Mouse (Mus musculus) heart, adult 2 months (tissue): ENCODE results near the gene Rrnad1. TPM values are rescaled to one million over a fixed set of nuclear protein-coding genes. Genes with fewer than 3 reads are reported as not detected.

Experiments
- DNase-seq, 2 experiments: peaks; one replicate each; pipeline ENCODE4 v3.0.0; 2021
- H3K27ac ChIP-seq: fragments of 200-600 bp; 2 replicates; pipeline ENCODE4 v1.8.1; 2022
- H3K27me3 ChIP-seq: fragments of 200-500 bp; 2 replicates; pipeline ENCODE4 v1.6.1; 2012; ENCODE audit warnings: mild to moderate bottlenecking, low read length, inconsistent platforms, mixed read lengths; ENCODE audit not compliant: control insufficient read depth, insufficient read depth
- H3K36me3 ChIP-seq: fragments of 200-500 bp; 2 replicates; pipeline ENCODE4 v1.6.1; 2012; ENCODE audit warnings: low read length, inconsistent platforms; ENCODE audit not compliant: control insufficient read depth, insufficient read depth
- H3K4me1 ChIP-seq: fragments of 200-500 bp; 2 replicates; pipeline ENCODE4 v1.6.1; 2011; ENCODE audit warnings: low read length; ENCODE audit not compliant: control insufficient read depth, insufficient read depth
- H3K4me3 ChIP-seq: fragments of 200-600 bp; 2 replicates; pipeline ENCODE4 v1.8.1; 2022
- H3K79me2 ChIP-seq: fragments of 200-500 bp; replicated peaks from 2 replicates; pipeline ENCODE4 v1.6.1; 2012; ENCODE audit warnings: mild to moderate bottlenecking, inconsistent platforms, low read length, moderate library complexity, mixed read lengths; ENCODE audit not compliant: control insufficient read depth, insufficient read depth
- H3K9ac ChIP-seq: fragments of 200-500 bp; 2 replicates; pipeline ENCODE4 v1.6.1; 2012; ENCODE audit warnings: low read depth, mild to moderate bottlenecking, control low read depth, inconsistent platforms, low read length, mixed read lengths
- CTCF ChIP-seq: fragments of 200-600 bp; IDR thresholded peaks from 2 replicates; pipeline ENCODE4 v1.8.1; 2022; ENCODE audit warnings: antibody characterized with exemption, mild to moderate bottlenecking, moderate library complexity
- EP300 ChIP-seq: fragments of 200-500 bp; IDR thresholded peaks from 2 replicates; pipeline ENCODE4 v1.6.1; 2011; ENCODE audit warnings: low read depth, low read length, control low read depth; ENCODE audit not compliant: insufficient read depth
- POLR2A ChIP-seq: fragments of 200-500 bp; IDR thresholded peaks from 2 replicates; pipeline ENCODE4 v1.6.1; 2011; ENCODE audit warnings: mild to moderate bottlenecking, low read depth, low read length, control low read depth; ENCODE audit not compliant: insufficient read depth
- WGBS: fragments of 180-500 bp; shearing (Covaris S2); methylation state at CpG from one replicate; pipeline ENCODE4 v1.1.7; 2018; 5-methylcytosine and 5-hydroxymethylcytosine counted together
- intact Hi-C: fragments of 180-260 bp; cut with DNase I; formaldehyde crosslinking; loops from one replicate; pipeline ENCODE4 v1.15.1; 2025
- polyA plus RNA-seq: library from polyadenylated mRNA; depleted of rRNA; stranded (reverse); fragments of >200 nt; gene quantifications from 2 replicates; pipeline ENCODE4 v1.2.3, GENCODE M21; 2012
- total RNA-seq, 2 experiments: library from RNA; stranded (reverse); gene quantifications; 2 replicates each; pipeline ENCODE4 v1.2.3; 2021

The Rrnad1 gene
- total and polyA plus RNA-seq, 3 experiments = 4.7 to 18.7 (median 5.5) TPM

- Histone ChIP-seq H3K9ac (no peak overlapping the region), H3K27ac (no peak overlapping the region), H3K4me1 (peaks cover 1% of the 10 kb centered on the region), H3K27me3 (peaks cover 8% of the 10 kb centered on the region), H3K4me3 (no peak overlapping the region), H3K36me3 (no peaks in the 10 kb centered on the region), H3K79me2 (no peaks in the 10 kb centered on the region)
- DNase-seq = no peak
- 2% methylated on average over 5 of the region's 5 CpGs for WGBS
- TF ChIP-seq POLR2A = no peak
- no peak for TF ChIP-seq EP300
- no peak for TF ChIP-seq CTCF
- intact Hi-C loops = no loop called here
Measured at GRCm38 (mm10) chr3:87952440-87952839, 21.9 kb upstream of the Rrnad1 start.

DNA sequence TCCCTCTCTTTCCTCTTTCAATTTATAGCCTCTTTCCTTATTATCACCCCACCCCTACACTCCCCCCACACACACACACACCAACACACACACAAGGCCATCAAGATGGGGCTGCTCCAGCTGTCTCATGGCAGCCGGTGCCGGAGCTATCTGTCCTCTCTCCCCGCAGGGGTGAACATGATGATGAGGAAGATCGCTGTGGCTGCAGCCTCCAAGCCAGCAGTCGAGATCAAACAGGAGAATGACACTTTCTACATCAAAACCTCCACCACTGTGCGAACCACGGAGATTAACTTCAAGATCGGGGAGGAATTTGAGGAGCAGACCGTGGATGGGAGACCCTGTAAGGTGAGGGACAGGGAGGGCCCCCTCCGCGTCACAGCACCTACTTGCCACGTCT is 21.4 kb upstream of the Rrnad1 start:
- intact Hi-C loops = no loop called here
- TF ChIP-seq POLR2A = no peak
- no peak for TF ChIP-seq CTCF
- TF ChIP-seq EP300 = no peak
- Histone ChIP-seq H3K4me3 (no peak overlapping the region), H3K36me3 (no peaks in the 10 kb centered on the region), H3K27ac (no peak overlapping the region), H3K4me1 (peaks cover 1% of the 10 kb centered on the region), H3K27me3 (peaks cover 10% of the 10 kb centered on the region), H3K9ac (no peak overlapping the region), H3K79me2 (no peaks in the 10 kb centered on the region)
- no peak for DNase-seq
- WGBS = 15% methylated on average over 12 of the region's 12 CpGs

GRCm38 (mm10) chr3:87949955-87950515 is 19.5 kb upstream of the Rrnad1 start:
- Histone ChIP-seq H3K27me3 (peaks cover 10% of the 10 kb centered on the region), H3K79me2 (no peaks in the 10 kb centered on the region), H3K9ac (no peak overlapping the region), H3K27ac (no peak overlapping the region), H3K4me3 (no peak overlapping the region), H3K36me3 (no peaks in the 10 kb centered on the region), H3K4me1 (peaks cover 2% of the 10 kb centered on the region)
- 43% methylated on average over 13 of the region's 13 CpGs for WGBS
- DNase-seq = no peak
- intact Hi-C loops = no loop called here
- TF ChIP-seq CTCF (no peak), EP300 (no peak), POLR2A (no peak)

GRCm38 (mm10) chr3:87949266-87949954 is 18.9 kb upstream of the Rrnad1 start:
- Histone ChIP-seq H3K27ac (no peak overlapping the region), H3K79me2 (no peaks in the 10 kb centered on the region), H3K4me3 (no peak overlapping the region), H3K9ac (no peak overlapping the region), H3K36me3 (no peaks in the 10 kb centered on the region), H3K27me3 (peaks cover 10% of the 10 kb centered on the region), H3K4me1 (peaks cover 5% of the 10 kb centered on the region)
- intact Hi-C loops = no loop called here
- TF ChIP-seq EP300 = no peak
- TF ChIP-seq POLR2A = no peak
- TF ChIP-seq CTCF = no peak
- WGBS = 27% methylated on average over 16 of the region's 16 CpGs
- DNase-seq = no peak

DNA sequence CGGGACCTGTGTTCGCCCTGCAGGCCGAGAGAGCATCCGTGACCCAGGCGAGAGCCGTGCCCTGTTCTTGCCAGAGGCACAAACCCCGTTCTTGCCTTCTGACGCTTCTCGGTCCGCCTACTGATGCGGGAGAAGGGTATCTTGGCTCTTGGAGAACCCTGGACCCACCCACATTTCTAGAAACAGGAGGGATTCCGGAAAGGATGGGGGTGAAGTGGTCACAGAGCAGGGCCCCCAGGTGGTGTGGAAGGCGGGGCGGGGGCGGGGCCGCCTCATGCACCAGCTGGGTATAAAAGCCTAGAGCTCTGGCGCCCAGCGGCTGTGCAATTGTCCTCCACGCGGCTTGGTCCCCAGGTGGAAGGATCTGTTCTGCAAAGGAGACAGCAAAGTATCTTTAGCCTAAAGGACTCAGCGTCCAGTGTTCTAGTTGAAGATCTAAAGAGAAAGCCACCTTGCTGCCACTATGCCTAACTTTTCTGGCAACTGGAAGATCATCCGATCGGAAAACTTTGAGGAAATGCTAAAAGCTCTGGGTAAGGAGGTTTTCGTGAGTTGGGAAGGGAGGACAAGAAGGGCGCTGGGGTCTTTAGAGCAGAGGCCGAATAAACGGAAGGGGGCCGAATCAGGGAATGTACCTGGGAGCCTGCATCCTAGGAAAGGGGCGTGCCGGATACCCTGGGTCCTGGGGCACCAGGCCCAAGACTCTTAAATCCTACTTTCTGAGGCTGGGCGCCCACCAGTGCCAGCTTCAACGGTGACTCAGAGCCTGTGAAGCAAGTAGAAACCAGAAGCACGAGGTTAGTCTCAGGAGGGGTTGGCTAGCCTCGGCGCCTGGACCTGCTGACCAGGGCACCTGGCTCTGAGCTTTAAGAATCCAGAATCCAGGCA is 18.1 kb upstream of the Rrnad1 start, which contains the start of gene Crabp2:
Crabp2 (plus strand) TSS at position 289 of the 888 bp plus-strand sequence.
- Histone ChIP-seq H3K4me1 (peaks cover 5% of the 10 kb centered on the region), H3K9ac (no peak within 1 kb of the TSS), H3K79me2 (no peaks in the 10 kb centered on the region), H3K27me3 (peaks cover 10% of the 10 kb centered on the region), H3K36me3 (no peaks in the 10 kb centered on the region), H3K4me3 (no peak within 1 kb of the TSS), H3K27ac (no peak within 1 kb of the TSS)
- DNase-seq = no peak
- WGBS = 5% methylated on average over 35 of the region's 35 CpGs
- no peak for TF ChIP-seq POLR2A
- TF ChIP-seq CTCF = no peak
- TF ChIP-seq EP300 = no peak
- intact Hi-C loops = no loop called here

GRCm38 (mm10) chr3:87947811-87948199 is 17.3 kb upstream of the Rrnad1 start:
- Histone ChIP-seq H3K4me3 (no peak overlapping the region), H3K9ac (no peak overlapping the region), H3K27me3 (peaks cover 10% of the 10 kb centered on the region), H3K36me3 (no peaks in the 10 kb centered on the region), H3K4me1 (peaks cover 5% of the 10 kb centered on the region), H3K27ac (no peak overlapping the region), H3K79me2 (no peaks in the 10 kb centered on the region)
- intact Hi-C loops = no loop called here
- TF ChIP-seq EP300 (no peak), POLR2A (no peak), CTCF (no peak)
- 2% methylated on average over 17 of the region's 17 CpGs for WGBS
- DNase-seq = no peak
